Mouse (Mus musculus): ENCODE measurements around the gene Tpp2. TPM values are rescaled to one million over a fixed set of nuclear protein-coding genes. Genes with fewer than 3 reads are reported as not detected.
A peak's percentile ranks its signal among the peaks of the same experiment; 100 is the strongest.
"Not testable (repeated sequence)": the region's sequence is repeated elsewhere in the genome, so short reads cannot be mapped to it uniquely, and the experiment has no call there.

Gene Tpp2
- polyA plus RNA-seq, 1 experiment from 2014 or later, result 56.5 TPM

DNA sequence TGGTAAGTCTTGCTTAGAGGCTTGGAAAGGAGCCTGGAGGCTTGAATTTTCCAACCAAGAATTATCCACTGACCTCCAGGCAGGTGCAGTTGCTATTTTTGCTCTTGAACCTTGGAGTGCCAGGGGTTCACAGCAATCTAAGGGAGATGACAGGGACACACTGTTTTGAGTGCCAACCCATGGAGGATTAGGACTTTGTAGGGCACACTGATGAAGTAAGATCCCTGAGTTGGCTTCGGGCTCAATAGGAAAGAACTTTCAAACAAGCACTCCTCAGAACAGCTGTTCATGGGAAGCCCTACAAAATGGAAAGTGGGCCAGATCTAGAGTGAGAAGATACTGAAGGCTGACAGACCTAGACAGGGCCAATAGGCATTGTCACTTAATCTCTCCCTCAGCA is 89.2 kb downstream of the Tpp2 start:
- ATAC-seq (ENCODE audit: insufficient number of reproducible peaks, low FRiP score, low TSS enrichment, low read depth), result no peak
- H3K4me3 ChIP-seq (replicated peaks), result no peak overlapping the region
- no peak overlapping the region for H3K9ac ChIP-seq
- WGBS, result 88% methylated on average over 1 of the region's 1 CpGs
- no peak overlapping the region for H3K4me2 ChIP-seq (replicated peaks)
- no peaks in the 10 kb centered on the region for H3K4me1 ChIP-seq
- no peaks in the 10 kb centered on the region for H3K27me3 ChIP-seq
- H3K9me3 ChIP-seq (replicated peaks), result no peaks in the 10 kb centered on the region
- no peak overlapping the region for H3K27ac ChIP-seq (replicated peaks)
- no peaks in the 10 kb centered on the region for H3K36me3 ChIP-seq

DNA sequence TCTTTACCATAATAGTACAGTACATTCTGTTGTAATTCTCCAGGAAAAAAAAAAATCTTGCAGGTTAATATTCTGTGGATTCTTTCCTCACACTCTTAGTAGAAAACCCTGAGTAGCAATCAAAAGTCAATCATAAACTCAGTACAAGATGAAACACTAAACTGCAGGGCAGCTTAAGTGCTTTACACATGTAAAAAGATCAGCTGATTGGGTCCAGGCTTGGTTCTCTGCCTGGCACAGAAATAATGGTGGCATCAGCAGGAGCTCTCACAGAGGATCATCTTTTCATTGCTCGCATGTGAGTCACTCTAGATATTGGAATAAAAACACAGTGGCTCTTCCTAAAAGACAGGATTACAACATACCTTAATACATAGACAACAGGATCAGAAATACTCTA is 94.2 kb downstream of the Tpp2 start:
- H3K4me3 ChIP-seq (replicated peaks), result no peak overlapping the region
- H3K27ac ChIP-seq (replicated peaks), result no peak overlapping the region
- ATAC-seq (ENCODE audit: insufficient number of reproducible peaks, low FRiP score, low TSS enrichment, low read depth), result no peak
- H3K4me1 ChIP-seq, result no peaks in the 10 kb centered on the region
- H3K9me3 ChIP-seq (replicated peaks), result no peaks in the 10 kb centered on the region
- H3K9ac ChIP-seq, result no peak overlapping the region
- H3K4me2 ChIP-seq (replicated peaks), result no peak overlapping the region
- 71% methylated on average over 1 of the region's 1 CpGs for WGBS
- H3K36me3 ChIP-seq, result no peaks in the 10 kb centered on the region
- no peaks in the 10 kb centered on the region for H3K27me3 ChIP-seq

DNA sequence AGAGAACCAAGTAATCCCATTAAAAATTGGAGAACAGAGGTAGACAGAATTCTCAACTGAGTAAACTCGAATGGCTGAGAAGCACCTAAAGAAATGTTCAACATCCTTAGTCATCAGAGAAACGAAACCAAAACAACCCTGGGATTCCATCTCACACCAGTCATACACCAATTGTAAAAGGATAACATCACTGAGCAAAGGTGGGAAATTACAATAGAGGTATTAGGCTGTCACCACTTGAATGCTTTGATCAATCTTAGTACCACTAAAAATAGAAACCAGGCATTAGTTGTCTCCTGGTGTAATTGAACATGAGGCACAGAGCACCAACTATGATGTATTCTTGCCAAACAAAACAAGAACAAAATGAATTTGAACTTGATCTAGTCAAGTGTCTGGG is 98.8 kb downstream of the Tpp2 start:
- no peaks in the 10 kb centered on the region for H3K36me3 ChIP-seq
- 61% methylated on average over 2 of the region's 2 CpGs for WGBS
- no peak overlapping the region for H3K4me2 ChIP-seq (replicated peaks)
- no peaks in the 10 kb centered on the region for H3K27me3 ChIP-seq
- ATAC-seq (ENCODE audit: insufficient number of reproducible peaks, low FRiP score, low TSS enrichment, low read depth), result no peak
- H3K9ac ChIP-seq, result no peak overlapping the region
- no peaks in the 10 kb centered on the region for H3K9me3 ChIP-seq (replicated peaks)
- H3K4me1 ChIP-seq, result no peaks in the 10 kb centered on the region
- no peak overlapping the region for H3K27ac ChIP-seq (replicated peaks)
- no peak overlapping the region for H3K4me3 ChIP-seq (replicated peaks)

DNA sequence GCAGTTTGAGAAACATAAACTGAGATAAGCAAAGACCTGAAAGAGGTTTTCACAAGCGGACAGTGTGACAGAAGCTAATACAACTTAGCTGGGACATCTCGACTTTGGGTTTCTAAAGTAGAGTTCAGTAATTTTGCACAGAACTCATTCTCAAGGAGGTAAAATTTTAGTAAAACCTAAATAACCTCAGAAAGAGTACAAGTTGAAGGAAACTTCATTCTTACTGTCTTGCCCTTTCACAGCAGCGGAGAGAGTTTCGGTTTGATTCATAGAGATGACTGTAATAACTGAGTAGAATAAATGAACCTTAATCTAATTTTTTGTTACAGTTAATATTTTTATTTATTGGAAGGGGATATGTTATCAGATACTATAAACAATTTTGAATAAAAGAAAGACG is 99.5 kb downstream of the Tpp2 start:
- WGBS, result 88% methylated on average over 5 of the region's 5 CpGs
- no peaks in the 10 kb centered on the region for H3K27me3 ChIP-seq
- no peaks in the 10 kb centered on the region for H3K4me1 ChIP-seq
- no peak overlapping the region for H3K4me3 ChIP-seq (replicated peaks)
- no peak overlapping the region for H3K4me2 ChIP-seq (replicated peaks)
- no peak overlapping the region for H3K27ac ChIP-seq (replicated peaks)
- no peak for ATAC-seq (ENCODE audit: insufficient number of reproducible peaks, low FRiP score, low TSS enrichment, low read depth)
- H3K9ac ChIP-seq, result no peak overlapping the region
- no peaks in the 10 kb centered on the region for H3K9me3 ChIP-seq (replicated peaks)
- H3K36me3 ChIP-seq, result no peaks in the 10 kb centered on the region

DNA sequence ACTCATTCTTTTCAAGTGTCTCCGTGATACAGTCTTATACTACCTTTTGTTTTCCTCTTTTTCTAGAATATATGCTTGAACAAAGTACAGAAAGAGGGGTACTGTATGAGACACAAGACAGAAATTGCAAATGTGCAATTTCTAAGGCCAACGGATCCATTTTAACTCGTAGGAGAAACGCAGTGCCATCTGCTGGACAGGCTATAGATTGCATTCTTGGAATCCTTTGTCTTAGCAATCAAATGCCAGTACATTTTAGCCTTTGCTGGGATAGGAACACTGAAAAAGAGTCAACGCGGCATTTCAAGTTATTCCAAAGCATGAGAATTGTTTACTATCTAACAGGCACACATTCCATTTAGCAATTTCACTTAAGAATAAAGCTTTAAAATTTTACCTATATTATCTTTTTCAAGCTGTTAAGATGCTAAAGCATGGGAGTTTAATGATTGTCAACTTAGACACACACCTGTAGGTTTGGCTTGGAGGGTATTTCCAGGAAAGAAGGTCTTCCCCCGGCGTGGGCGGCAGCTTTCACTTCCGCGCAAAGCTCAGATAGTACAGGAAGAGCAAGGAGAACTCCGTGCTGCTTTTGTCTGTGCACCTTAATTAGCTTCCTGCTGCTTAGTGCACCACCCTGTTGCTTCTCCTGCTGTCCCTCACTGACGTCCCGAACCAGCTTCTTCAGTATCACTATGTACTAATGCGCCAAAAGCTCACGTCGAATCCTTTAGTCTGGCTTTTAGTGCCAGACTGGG is 108.5 kb downstream of the Tpp2 start:
- WGBS, result under 1% methylated on average over 17 of the region's 17 CpGs
- no peaks in the 10 kb centered on the region for H3K4me1 ChIP-seq
- no peak overlapping the region for H3K27ac ChIP-seq (replicated peaks)
- peak overlapping the region; percentile 48 for H3K4me3 ChIP-seq (replicated peaks)
- ATAC-seq (ENCODE audit: insufficient number of reproducible peaks, low FRiP score, low TSS enrichment, low read depth), result no peak
- peak overlapping the region; percentile 22; the same call in 1 of the 2 replicates for H3K9ac ChIP-seq
- H3K9me3 ChIP-seq (replicated peaks), result no peaks in the 10 kb centered on the region
- no peaks in the 10 kb centered on the region for H3K36me3 ChIP-seq
- H3K27me3 ChIP-seq, result no peaks in the 10 kb centered on the region
- peak overlapping the region; percentile 71 for H3K4me2 ChIP-seq (replicated peaks)

DNA sequence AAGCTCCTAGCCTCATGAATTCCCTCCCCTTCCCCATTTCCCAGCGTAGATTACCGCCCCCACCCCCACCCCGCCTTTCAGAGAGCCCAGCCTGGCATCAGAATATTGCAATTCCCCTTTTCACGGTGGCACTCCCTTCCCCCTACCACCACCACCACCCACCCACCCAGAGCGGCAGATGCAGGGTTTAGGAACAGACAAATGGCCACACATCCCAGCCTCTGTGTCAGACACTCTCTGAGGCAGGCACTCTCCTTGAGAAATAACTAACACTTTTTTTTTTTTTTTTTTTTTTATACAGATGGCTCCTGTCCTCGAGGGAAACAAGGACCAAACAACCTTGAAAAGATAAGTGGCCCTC is 109.1 kb downstream of the Tpp2 start:
- no peaks in the 10 kb centered on the region for H3K27me3 ChIP-seq
- H3K9me3 ChIP-seq (replicated peaks), result no peaks in the 10 kb centered on the region
- no peaks in the 10 kb centered on the region for H3K36me3 ChIP-seq
- peak overlapping the region; percentile 48 for H3K4me3 ChIP-seq (replicated peaks)
- no peak overlapping the region for H3K27ac ChIP-seq (replicated peaks)
- H3K4me2 ChIP-seq (replicated peaks), result peak overlapping the region; percentile 71
- no peaks in the 10 kb centered on the region for H3K4me1 ChIP-seq
- H3K9ac ChIP-seq, result peak overlapping the region; percentile 22; the same call in 1 of the 2 replicates
- 3% methylated on average over 6 of the region's 6 CpGs for WGBS
- no peak for ATAC-seq (ENCODE audit: insufficient number of reproducible peaks, low FRiP score, low TSS enrichment, low read depth)

DNA sequence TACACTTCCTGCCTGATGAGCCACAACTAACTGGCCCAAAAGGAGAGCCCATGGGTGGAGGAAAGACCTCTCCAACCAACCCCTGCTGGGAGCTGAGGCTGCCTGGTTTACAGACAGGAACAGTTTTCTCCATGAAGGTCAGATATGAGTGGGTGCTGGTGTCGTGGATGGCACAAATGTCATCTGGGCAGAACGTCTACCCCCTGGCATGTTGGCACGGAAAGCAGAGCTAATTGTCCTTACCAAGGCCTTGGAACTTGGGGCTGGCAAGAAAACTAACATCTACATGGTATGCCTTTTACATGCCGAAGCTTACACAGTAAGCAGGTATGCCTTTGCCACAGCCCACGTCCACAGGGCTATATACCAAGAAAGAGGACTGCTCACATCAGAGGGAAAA is 112.2 kb downstream of the Tpp2 start:
- H3K4me1 ChIP-seq; H3K27ac ChIP-seq (replicated peaks); H3K27me3 ChIP-seq; H3K36me3 ChIP-seq; ATAC-seq (ENCODE audit: insufficient number of reproducible peaks, low FRiP score, low TSS enrichment, low read depth); H3K9me3 ChIP-seq (replicated peaks); H3K9ac ChIP-seq; H3K4me2 ChIP-seq (replicated peaks); H3K4me3 ChIP-seq (replicated peaks): not testable (repeated sequence)
- 84% methylated on average over 5 of the region's 5 CpGs for WGBS

DNA sequence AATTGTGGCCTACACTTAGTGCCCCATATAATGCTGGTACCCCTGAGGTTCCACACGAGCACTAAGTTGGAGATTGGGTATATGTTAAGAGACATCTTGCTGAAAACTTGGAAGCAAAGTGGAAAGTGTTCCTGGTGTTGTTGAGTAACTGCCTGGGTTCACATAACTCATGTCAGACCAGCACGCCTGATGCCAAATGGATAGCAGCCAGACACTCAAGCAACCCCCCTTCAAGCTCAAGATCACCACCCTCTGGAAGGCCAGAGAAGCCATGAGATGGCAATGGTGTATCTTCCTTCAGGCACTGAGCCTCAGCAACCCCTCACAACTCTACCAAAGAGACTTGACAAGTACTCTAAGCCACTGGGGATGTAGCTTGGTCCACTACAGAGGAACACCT is 113.1 kb downstream of the Tpp2 start:
- H3K9me3 ChIP-seq (replicated peaks), result no peaks in the 10 kb centered on the region
- ATAC-seq (ENCODE audit: insufficient number of reproducible peaks, low FRiP score, low TSS enrichment, low read depth), result no peak
- H3K36me3 ChIP-seq, result no peaks in the 10 kb centered on the region
- H3K4me3 ChIP-seq (replicated peaks), result no peak overlapping the region
- H3K9ac ChIP-seq, result no peak overlapping the region
- no peak overlapping the region for H3K4me2 ChIP-seq (replicated peaks)
- H3K27me3 ChIP-seq, result no peaks in the 10 kb centered on the region
- no peaks in the 10 kb centered on the region for H3K4me1 ChIP-seq
- H3K27ac ChIP-seq (replicated peaks), result no peak overlapping the region
- 89% methylated on average over 2 of the region's 2 CpGs for WGBS

Small RNA genes lying within 50 kb of the gene (microRNA-seq; reads per million reads assigned to microRNA genes)
- gene Gm24180 (ENCODE audit: borderline number of aligned reads), result not detected

Other genes starting within 250 kb of the Tpp2 start
- gene 1500015O10Rik, start 203.0 kb upstream of the Tpp2 start, polyA plus RNA-seq (2015; fragmentation: Nextera tagmentation; extraction: Ambion mirVana), result 32.7 and 41.6 TPM in 2 replicates
- 24.6 and 28.8 TPM in 2 replicates for gene Uxs1, start 105.8 kb upstream of the Tpp2 start, polyA plus RNA-seq (2015; fragmentation: Nextera tagmentation; extraction: Ambion mirVana)
- gene Mettl21c, start 86.4 kb downstream of the Tpp2 start, polyA plus RNA-seq (2015; fragmentation: Nextera tagmentation; extraction: Ambion mirVana), result 0.49 and 0.68 TPM in 2 replicates
- 0.04 and 0.05 TPM in 2 replicates for gene Gm8251, start 128.3 kb downstream of the Tpp2 start, polyA plus RNA-seq (2015; fragmentation: Nextera tagmentation; extraction: Ambion mirVana)
- 59.3 and 66.1 TPM in 2 replicates for gene Tex30, start 168.8 kb downstream of the Tpp2 start, polyA plus RNA-seq (2015; fragmentation: Nextera tagmentation; extraction: Ambion mirVana)
- 62.4 and 63.4 TPM in 2 replicates for gene Kdelc1, start 185.2 kb downstream of the Tpp2 start, polyA plus RNA-seq (2015; fragmentation: Nextera tagmentation; extraction: Ambion mirVana)
- 17.2 and 18.0 TPM in 2 replicates for gene Bivm, start 185.3 kb downstream of the Tpp2 start, polyA plus RNA-seq (2015; fragmentation: Nextera tagmentation; extraction: Ambion mirVana)
- gene Ercc5, start 214.1 kb downstream of the Tpp2 start, polyA plus RNA-seq (2015; fragmentation: Nextera tagmentation; extraction: Ambion mirVana), result 23.5 and 25.5 TPM in 2 replicates

All from embryonic facial prominence, embryonic 15.5 days (tissue).